Mouse (Mus musculus): ENCODE data around the gene Hps6.

Gene Hps6

DNA sequence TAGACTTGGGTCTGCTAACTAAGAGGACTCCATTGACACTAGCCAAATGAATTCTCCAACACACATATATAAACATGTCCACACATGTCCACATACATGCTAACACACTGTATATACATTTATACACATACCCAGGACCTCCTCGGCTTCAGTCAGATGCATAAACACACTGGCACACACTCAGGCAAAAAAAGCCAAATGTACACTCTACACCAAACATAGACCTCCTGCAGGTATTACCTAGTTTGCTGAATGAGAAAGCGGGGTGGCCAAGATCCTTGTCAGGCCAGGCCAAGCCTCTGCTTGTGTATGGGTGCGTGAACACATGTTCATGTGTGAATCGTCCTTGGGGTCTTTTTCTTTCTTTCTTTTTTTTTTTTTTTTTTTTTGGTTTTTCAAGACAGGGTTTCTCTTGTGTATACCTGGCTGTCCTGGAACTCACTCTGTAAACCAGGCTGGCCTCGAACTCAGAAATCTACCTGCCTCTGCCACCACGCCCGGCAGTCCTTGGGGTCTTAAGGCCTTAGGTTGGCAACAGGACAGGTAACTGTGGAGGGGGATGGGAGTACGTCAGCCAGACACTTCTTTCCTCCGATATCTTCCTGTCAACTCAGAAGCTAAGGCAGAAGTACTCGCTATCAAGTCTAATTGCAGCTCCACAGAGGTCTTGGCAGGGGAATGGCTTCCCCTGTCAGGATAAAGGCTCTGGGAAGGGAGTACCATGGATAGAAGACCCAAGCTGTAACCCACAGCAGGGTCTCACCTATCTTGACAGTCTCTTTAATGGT lies 27.1 kb downstream of the Hps6 start:
- no peak for DNase-seq

GRCm38 (mm10) chr19:46031689-46032432 lies 28.6 kb downstream of the Hps6 start:
- DNase-seq: no peak

DNA sequence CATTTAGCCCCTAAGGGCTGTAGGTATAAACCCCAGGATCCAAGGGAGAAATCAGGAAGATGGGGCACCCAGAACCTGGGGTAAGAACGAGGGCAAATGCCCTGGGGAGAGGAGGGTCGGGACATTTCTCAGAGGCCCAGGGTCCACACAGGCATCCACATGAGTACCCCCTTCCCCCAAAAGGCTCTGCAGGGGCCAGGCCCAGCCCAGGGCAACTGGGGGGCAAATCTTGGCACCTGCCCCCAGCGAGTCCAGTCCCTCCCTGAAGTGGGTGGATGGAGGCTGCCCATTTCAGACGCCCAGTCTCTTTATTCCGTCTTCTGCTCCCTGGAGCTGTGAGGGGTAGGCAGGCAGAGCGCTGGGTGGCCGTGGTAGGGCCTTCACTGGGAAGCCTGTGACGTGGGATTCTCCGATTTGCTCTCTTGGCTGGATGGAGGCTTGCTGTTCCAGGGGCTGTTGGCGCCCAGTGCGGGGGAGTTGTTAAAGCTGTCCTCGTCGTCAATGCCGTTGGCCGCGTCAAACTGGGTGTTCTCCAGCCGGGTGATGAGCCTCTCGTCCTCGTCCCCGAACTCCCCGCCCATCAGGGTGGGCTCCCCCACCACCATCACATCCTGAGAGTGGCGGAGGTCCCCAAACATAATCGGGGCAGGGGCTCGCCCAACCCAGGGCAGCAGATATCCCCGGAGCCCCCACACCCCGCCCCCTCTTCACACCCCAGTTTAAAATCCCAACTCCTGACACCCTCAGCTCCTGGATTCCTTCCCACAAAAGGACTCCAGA lies 29.6 kb downstream of the Hps6 start:
- DNase-seq: no peak

GRCm38 (mm10) chr19:46033911-46034310 lies 30.6 kb downstream of the Hps6 start:
- DNase-seq: no peak

- no peak for DNase-seq
Measured at GRCm38 (mm10) chr19:46035971-46036370, 32.7 kb downstream of the Hps6 start.

DNA sequence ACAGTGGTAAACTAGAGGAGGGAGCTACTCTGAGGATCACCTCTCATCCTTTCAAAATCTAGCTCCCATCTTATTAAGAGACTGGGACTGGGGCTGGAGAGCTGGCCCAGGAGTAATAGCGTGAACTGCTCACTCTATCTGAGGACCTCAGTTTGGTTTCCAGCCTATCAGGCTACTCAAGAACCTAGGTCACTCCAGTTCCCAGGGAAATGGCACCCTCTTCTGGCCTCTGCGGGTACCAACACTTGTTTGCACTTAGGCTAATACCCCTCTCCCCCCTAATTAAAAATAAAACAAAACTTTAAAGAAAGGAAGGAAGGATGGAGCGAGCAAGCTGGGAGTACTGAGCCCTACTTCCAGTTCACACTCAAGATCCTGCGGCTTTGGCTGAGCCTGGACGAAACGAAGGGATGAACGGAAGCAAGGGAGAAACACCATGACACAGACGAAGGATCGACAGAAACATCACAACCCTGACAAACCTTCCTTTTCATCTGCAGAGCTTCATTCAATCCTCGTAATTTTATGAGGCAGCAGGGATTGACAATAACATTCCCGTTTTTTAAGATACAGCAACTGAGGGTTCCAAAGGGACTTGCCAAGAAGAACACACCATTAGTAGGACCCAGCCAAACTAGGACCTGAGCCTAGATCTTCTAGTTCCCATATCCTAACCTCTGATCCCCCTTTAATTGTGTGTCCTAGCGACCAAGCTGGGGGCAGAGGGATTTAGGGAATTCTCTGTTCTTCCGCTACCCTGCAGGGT lies 33.4 kb downstream of the Hps6 start:
- DNase-seq: peak; percentile 47 to 60

DNA sequence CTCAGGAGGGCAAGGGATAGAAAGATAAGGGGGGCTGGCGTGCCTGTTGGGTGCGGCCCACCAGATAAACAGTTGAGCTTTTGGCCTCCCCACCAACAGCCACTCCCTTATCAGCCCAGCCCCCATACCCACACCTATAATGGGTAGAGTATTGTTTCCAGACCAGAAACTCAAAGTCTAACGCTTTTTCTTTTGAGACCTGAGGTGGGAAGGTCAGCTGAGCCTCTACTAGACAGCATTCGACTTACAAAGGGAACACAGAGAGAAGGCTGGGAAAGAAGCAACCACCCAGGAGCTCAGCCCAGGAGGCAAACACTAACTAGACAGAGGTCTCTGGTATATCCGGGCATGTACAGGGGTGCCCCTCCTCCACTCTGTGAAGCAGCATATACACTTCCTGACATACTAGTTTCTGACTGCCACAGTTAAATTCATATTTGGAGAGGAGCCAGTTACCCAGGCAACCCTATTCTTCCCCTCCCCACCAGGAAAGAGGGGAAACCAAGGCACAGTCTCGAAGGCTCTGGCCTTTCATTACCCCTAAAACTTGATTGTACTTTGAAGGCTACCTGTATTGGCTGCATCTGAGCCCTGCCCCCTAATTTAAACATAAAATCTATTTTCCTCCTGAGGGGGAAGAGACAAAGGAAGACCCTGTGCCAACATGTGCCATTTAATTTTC lies 34.1 kb downstream of the Hps6 start:
- peak in 1 of 2 experiments; percentile 47 for DNase-seq

GRCm38 (mm10) chr19:46037925-46038850 lies 34.9 kb downstream of the Hps6 start:
- DNase-seq: no peak

DNA sequence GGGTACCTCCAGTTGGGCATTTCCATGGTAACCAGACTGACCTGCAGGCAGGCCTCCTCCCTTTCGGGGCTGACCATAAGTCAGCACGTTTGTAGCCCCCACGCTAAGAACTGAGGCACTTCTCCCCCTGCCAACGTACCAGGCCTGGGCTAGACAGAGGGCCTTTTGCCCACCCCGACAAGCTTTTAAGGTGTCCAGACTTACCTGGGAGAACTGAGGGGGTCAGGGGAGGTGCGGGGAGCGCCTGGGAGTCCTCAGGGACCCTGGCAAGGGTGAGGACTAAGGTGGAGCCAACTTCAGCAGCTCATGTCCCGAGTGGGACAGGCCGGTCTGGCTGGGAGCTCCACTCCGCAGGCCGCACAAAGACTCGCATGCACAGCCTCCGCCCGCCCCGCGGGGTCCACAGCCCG lies 35.5 kb downstream of the Hps6 start:
- peak; percentile 40 to 62 for DNase-seq

DNA sequence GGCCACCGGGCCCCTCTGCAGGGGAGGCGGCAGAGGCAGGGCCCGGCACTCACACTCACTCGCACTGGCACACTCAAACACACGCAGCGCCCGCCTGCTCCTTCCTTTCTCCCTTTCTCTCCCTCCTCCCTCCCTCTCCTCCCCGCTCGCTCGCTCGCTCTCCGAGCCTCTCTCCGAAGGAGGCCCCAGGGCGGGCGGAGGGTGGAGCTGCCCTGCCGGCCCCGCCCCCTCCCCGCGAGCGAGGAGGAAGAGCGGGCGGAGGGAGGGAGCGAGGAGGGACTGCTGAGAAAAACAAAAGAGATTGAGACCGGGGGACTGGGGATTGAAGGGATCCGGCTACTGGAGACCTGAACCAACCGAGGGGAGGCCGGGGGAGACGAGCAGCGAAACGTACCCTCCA lies 36.2 kb downstream of the Hps6 start:
- peak; percentile 94 to 96 for DNase-seq

GRCm38 (mm10) chr19:46040149-46040902 lies 37.0 kb downstream of the Hps6 start:
- DNase-seq: no peak

GRCm38 (mm10) chr19:46041299-46041932 lies 38.1 kb downstream of the Hps6 start:
- DNase-seq: no peak

DNA sequence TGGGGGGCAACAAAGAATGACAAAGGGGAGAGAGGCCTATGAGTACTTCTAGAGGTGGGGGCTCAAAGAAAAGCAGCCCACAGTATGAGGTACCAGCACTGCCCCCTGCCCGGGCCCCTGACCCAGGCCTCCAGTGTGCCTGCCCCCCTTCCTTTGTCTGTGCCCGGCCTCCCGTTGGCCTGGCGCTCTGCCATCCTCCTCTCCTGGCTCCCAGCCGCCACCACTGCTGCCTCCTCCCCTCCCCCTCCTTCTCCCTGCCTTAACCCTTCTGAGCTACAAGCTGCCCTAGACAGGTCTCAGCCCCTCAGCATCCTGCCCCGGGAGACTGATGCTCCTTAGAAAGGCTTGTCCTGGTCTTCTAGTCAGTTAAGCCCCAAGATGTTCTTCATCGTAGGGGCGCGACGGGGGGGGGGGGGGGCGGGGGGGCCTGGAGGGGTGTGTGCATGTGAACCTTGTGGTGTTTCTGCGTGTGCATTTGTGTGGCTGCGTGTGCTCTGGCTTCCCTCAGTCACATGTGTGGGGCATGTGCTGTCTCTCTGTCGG lies 38.7 kb downstream of the Hps6 start:
- DNase-seq: peak; percentile 92 to 95

DNA sequence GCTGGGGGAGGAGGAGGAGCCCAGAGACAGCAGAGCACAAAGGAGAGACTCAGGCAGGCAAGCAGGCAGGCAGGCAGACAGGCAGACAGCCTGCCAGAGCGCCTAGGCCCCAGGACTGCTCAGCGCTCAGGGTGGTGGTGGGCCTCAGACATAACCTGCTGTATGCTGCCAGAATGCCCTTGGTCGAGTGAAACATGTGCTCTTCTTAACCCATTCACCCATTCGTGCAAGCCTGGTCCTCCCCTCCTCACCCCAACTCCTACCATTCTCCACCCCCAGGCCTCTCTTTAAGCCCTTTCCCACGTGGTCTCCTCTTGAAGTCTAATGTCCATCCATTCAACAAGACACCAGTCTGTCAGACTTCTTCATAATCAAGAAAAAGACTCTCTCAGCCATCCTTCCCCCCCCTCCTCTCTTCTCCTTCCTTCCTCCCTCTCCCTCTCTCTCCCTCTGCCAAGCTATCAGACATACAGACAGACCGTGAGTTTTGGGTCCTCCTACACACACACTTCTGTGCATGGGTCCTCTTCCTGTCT lies 39.2 kb downstream of the Hps6 start:
- peak; percentile 37 to 59 for DNase-seq

DNA sequence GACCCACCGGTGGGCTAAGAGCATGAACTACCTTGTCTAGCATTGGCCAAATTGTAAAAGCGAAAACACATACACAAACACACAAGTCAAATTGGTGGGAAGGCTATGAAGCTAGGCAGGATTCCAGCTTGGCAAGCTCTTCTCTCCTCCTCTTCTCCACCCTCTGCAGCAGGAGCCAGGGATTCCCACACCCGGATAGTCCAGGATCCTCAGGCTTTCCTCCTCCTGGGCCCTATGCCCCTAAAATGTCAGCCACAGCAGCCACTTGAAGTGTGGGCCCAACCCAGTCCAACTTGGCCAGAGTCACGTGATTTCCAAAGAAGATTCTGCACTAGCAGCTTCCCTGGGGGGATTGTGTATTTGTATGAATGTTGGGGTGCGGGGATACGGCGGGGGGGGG lies 40.1 kb downstream of the Hps6 start:
- DNase-seq: no peak

DNA sequence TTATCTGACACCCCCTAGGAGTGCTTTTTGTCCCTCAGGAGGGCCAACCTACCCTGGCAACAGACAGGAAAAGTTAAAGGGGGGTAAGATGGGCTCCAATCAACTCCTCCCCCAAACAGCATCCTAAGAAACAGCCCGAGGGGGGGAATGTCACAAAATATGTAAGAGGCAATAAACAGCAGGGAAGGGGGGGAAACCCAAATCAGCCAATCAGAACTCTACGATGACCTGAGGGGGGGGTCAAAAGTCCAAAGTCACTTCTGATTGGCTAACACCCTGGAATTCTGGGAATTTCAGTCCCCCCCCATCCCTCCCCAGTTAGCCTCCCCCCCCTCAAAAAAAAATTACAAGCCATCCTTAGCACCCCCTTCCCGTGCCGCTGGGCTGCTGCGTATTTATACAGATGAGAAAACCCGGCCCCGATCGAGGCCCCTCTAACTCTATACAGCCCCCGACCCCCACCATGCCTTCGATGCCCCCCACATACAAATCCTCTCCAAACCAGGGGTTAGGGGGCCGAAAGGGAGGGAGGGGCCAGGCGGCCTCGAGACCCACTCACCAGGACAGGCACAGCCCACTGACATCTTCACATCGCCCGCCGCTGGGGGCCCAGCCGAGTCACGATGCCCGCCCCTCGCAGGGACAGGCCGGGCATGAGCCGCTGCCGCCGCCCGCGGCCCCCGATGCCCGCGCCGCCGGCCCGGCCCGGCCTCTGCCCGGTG lies 41.1 kb downstream of the Hps6 start, which contains the start of gene Pprc1:
Pprc1 (plus strand) TSS at position 616 of the 722 bp plus-strand sequence.
- DNase-seq: peak; percentile 60 to 76

- DNase-seq: peak; percentile 85 to 91
Measured at GRCm38 (mm10) chr19:46044993-46045695, 41.8 kb downstream of the Hps6 start, which contains the start of gene Ldb1. TSS of gene Ldb1 (minus strand) at chr19:46045214.
